Mouse (Mus musculus) gastrocnemius, adult 8-10 months (tissue): Measurements from ENCODE around the gene Rbbp8nl. TPM values are rescaled to one million over a fixed set of nuclear protein-coding genes. Genes with fewer than 3 reads are reported as not detected.
"Not testable (repeated sequence)": the region's sequence is repeated elsewhere in the genome, so short reads cannot be mapped to it uniquely, and the experiment has no call there.

Experiments used
- DNase-seq, 2 experiments: peaks; one replicate each; pipeline ENCODE4 v3.0.0; 2022; ENCODE audit warnings: low spot score in 2 of 2
- total RNA-seq, 4 experiments: library from RNA; stranded (reverse); gene quantifications; 2 replicates each; pipeline ENCODE4 v1.2.4; 2022

Rbbp8nl gene
- total RNA-seq, 4 experiments from 2014 or later: not detected

GRCm38 (mm10) chr2:180288966-180289365, 713 bp downstream of the Rbbp8nl start:
- no peak for DNase-seq

DNA sequence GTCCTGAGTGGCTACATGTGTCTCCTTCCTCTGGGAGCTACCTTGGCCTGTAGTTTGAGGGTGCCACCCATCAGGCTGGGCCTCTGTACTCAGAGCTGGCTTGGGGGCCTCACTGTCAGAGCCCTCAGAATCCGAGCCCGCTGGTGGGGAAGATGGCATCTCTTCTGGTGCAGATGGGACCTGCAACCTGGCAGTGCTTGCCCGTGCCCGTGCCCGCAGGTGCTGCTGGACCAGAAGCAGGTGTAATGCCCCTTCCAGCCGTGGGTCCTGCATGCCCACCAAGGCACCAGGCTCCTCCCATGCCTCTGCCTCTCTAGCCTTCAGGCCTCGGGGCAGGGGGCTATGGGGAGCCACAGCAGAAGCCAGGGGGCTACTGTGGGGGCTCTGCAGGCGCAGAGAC, 10.4 kb downstream of the Rbbp8nl start:
- DNase-seq: no peak

DNA sequence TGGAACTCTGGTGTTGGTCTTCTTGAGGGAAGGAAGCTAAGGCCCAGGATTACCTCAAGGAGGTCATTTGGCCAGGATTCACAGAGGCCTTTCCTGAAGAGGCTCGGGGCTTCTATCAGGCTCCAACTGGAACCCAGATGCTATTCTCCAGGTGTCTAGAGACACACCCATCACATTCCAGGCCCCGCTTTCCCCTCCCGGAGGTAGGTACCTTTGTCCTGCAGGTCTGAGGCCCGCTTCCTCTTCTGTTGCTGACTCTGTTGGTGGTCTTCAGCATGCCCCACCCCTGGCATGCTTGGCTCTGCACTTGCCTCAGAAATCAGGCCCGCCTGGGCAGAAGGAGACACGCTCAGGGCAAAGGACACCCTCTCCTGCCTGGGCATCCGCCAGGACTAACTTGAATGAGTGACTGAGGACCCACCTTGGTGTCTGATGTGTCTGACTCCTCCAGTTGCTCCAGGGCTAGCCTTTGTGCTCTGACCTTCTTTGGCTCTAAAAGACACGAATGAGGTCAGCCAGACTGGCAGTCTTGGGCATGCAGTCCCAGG, 11.8 kb downstream of the Rbbp8nl start:
- DNase-seq: no peak

GRCm38 (mm10) chr2:180276851-180277259, 12.8 kb downstream of the Rbbp8nl start:
- DNase-seq: no peak

DNA sequence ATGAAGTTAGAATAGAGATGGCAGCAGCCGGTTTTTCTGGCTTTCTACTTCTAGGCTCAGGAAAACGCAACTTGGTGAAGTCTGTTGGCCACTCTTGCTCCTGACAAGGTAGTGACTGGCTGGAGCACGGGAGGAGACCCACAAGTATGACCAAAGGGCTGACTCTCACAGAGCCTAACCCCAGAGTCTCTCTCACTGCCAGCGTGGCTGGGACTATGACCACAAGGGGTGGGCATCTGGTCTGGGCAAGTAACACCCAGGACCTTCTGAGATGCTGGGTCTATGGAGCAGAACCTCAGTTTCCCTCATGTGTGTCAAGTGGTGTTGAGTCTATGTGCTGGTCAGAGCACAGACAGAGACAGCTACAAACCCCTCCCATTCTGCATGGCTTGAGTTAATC, 13.3 kb downstream of the Rbbp8nl start:
- DNase-seq: no peak

DNA sequence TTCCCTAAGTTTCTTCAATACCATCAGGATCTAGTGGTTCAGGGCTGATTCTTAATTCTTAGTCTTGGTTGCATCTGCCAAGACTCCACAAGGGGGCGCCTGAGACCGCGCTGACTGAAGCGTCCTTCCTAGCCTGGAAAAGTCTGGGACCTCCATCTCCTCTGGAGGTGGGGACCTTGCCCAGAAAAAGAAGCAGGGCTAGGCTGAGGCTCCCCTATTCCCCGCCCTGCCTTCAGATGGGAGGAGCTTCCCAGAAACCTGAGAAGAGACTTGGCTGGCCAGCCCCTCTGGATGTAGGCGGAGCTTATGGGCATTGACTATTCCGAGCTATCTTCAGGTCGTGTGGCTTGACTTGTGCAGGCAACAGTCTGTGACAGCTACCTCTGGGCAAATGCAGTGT, 13.8 kb downstream of the Rbbp8nl start:
- DNase-seq: peak; percentile 72 to 86

DNA sequence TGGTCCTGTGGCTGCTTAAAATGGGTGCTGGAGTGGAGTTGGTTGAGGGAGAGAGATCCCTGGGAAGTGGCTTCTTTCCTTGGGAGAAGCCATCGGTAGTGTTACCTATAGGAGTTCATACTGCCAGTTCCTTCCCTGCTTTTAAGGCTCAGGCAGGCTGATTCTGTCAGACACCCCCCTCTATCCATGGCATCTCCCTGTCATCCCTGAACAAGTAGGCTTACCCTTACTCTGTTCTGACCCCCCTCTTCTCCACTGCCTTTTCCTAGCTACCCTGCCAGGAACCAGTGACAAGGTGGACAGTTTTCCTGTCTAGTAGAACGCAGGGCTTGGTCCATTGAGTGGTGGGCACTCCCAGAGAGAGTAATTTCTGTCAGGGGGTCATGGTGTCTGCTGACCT, 15.2 kb downstream of the Rbbp8nl start:
- DNase-seq: no peak

DNA sequence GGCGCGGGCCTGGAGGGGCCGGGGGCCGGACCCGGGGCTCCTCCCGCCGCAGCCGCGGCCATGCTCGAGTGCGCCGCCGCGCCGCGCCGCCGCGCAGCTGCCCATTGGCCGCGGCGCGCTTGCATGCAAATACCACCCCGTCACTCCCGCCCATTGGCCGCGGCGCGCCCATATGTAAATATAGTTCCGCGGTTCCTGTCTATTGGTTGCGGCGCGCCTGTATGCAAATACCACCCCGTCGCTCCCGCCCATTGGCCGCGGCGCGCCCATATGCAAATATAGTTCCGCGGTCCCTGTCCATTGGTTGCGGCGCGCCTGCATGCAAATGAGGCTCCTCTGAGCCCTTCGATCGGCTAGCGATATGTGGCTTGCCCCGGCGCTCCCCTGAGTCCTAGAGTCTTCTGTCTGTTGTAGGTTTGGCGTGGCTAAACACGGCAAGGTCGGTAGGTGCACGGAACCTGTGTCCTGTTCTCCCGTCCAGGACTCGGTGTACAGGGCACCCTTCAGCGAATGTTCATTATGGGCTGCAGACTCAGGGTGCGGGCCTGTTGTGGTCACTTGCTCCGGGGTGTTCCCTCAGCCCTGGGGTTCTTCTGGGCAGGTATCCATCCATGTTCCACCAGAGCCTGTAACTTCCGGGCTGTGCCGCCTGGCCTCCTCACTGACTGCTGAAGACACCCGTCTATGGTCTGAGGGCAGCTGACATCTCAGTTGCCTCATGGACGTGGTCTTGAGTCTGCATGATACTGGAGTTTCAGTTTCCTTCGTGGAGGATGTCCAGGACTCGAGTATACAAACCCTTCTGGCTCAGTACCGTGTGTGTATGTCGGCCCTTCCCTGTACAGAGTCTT, 16.1 kb downstream of the Rbbp8nl start, which contains the start of gene Cables2:
TSS of gene Cables2 (minus strand) at position 103 of the 851 bp plus-strand sequence.
- peak; percentile 86 to 94 for DNase-seq

GRCm38 (mm10) chr2:180272884-180273321, 16.8 kb downstream of the Rbbp8nl start:
- DNase-seq: peak; percentile 38 to 57

DNA sequence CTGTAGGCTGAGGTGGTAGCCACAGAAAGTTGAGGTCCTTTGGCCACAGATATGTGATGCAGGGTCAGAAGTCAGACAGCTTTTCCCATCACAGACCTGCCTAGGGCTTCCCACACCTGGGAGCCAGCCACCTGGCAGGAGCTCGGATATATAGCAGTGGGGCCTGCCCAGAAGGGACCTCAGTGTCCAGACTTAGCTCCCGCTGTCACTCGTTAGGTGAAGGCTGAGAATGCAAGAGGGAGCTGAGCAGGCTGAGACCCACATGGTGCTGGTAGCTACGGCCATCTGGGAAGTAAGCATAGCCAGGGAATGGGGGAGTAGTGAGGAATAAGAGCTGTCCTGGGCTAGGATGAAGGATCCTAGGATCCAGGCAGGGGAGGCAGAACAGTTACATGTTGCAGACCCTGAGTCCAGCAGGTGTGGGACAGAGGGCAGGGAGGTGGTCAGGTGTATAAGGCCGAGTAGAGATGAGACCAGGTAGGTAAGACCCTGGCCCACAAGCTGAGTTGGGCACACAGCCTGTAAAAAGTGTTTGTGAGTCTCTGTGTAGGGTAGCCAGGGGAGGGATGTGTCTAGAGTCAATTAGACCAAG, 17.8 kb downstream of the Rbbp8nl start:
- DNase-seq: no peak

DNA sequence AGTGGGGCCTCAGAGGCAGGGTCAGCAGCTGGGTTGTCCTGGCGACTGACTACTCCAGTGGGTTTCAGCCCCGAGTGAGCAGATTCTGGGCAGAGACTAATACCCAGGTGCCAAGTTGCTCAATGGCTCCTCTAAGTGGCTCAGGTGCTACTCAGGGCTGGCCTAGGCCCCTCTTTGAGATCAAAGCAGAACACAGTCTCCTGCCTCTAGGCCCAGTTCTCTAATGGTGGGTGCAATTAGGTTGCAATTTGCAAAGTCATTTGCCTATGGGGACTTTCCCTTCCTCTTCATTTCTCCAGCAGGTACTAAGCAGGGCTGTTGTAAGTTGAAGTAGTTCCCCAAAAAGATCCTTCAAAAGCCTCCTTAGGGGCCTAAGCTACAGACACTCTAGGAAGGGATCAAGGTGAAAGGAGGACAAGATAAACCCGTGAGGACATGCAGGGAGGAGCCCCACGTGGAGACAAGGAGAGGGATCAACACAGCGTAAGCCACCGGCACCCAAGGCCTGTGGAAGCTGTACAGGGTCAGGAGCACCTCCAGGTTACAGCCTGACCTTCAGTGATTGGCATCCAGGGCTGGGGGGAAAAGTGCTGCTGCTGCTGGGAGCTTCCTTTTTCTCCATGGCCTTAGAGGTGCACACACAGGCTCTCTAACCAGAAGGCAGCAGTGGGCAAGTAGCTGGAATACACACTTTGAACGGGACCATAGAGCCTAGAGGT, 19.0 kb downstream of the Rbbp8nl start:
- DNase-seq: no peak

- DNase-seq: no peak
Observed at GRCm38 (mm10) chr2:180269329-180269728, 20.4 kb downstream of the Rbbp8nl start.

DNA sequence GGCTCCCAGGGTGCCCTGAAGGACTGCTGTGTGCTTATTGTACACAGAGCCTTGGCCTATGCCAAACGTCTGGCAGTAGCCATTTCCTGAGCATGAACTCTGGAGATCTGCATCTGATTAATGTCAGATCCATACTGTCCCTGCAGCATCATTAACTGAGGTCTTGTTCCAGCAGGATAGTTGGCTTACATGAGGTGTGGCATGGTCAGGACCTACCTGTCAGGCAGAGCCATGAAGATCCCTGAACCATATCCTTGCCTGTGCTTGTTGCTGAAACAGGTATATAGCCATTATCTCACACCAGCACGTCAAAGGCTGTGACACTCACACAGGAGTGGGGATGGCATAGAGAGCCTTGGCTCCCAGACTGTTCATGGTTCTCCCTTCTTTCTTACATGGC, 21.7 kb downstream of the Rbbp8nl start:
- DNase-seq: no peak

GRCm38 (mm10) chr2:180262891-180263290, 26.8 kb downstream of the Rbbp8nl start:
- DNase-seq: no peak

GRCm38 (mm10) chr2:180262441-180262840, 27.2 kb downstream of the Rbbp8nl start:
- DNase-seq: no peak

DNA sequence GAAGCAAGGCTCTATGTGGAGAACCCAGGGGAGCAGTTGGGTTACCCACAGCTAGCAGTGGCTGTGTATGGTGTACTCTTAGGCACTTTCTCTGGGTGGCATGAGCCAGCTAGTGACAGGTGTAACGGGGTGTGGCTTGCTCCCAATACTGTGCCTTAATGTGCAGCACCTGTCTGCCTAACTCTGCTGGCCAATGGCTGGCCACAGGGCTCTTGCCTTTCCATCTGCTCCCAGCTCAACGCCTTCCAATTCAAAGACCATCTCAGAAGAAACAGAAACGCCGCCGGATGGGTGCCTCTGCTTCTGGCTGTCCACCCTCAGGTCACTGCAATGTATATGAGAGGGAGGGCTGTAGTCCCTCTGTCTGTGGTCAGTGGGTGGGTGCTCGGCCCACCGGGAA, 27.8 kb downstream of the Rbbp8nl start:
- no peak for DNase-seq

- no peak for DNase-seq
Observed at GRCm38 (mm10) chr2:180260610-180261480, 28.8 kb downstream of the Rbbp8nl start.

DNA sequence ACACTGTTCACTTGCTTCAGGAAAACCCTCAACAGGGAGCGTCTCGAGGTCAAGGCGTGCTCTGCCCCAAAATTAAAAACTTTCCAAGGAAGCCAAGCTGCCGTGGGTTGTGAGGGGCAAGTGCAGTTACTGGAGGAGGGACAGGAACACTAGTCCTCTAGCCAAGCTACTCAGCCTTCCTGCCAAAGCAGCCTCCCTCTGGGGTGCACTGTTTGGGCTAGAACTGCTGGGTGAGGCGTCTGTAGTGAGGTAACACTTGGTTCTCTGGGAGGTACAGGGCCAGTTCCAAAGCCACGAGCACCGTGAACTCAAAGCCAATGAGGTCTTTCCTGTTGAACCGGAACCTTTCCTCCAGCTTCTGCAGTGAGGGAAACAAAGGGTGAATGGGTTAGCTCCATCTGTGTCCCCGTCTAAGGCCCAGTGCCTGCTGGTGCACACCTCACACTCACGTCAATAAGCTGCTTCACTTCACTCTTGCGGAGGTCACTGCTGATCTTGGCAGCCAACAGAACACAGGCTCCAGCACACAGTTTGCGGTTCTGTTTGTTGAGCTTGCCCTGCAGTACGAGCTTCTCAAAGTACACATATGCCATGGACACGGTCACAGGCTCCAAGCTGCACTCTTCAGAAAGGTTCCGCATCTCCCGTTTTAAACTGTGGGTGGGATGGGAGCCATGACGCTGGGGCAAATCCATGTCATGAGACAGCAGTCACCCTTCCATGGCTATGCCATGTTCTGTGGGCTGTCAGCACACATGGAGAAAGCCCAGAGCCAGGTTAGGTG, 29.7 kb downstream of the Rbbp8nl start:
- DNase-seq: not testable (repeated sequence)

DNA sequence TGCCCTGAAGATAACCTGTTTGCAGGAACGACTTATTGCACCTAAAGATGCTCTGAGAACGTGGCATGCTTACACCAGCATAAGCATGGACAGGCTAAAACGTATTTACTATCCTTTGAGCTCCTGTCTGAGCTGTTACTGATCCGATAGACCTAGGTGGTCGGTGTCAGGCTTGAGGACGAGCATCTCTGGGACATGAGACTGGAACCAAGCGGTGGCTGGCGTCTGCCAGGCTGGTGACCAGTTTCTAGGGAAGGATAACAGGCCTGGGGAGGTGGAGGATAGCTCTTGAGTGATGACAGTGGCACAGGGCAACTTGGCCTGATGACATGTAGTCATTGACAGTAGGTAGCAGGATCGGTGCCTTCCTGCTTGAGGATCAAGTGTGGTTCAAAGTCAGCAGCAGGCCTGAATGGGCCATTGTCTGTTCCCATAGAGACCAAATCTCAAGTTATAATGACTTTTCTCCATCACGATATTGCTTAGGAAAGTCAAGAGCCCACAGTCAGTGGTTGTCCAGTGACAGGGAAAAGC, 30.7 kb downstream of the Rbbp8nl start:
- DNase-seq: not testable (repeated sequence)
